Mouse (Mus musculus) heart, adult 9 months (tissue): ENCODE results near the gene Tmem192.
"Not testable (repeated sequence)": the region's sequence is repeated elsewhere in the genome, so short reads cannot be mapped to it uniquely, and the experiment has no call there.

Experiments
- DNase-seq, 2 experiments: peaks; one replicate each; pipeline ENCODE4 v3.0.0; 2022; ENCODE audit warnings: low spot score in 2 of 2

Gene Tmem192

DNA sequence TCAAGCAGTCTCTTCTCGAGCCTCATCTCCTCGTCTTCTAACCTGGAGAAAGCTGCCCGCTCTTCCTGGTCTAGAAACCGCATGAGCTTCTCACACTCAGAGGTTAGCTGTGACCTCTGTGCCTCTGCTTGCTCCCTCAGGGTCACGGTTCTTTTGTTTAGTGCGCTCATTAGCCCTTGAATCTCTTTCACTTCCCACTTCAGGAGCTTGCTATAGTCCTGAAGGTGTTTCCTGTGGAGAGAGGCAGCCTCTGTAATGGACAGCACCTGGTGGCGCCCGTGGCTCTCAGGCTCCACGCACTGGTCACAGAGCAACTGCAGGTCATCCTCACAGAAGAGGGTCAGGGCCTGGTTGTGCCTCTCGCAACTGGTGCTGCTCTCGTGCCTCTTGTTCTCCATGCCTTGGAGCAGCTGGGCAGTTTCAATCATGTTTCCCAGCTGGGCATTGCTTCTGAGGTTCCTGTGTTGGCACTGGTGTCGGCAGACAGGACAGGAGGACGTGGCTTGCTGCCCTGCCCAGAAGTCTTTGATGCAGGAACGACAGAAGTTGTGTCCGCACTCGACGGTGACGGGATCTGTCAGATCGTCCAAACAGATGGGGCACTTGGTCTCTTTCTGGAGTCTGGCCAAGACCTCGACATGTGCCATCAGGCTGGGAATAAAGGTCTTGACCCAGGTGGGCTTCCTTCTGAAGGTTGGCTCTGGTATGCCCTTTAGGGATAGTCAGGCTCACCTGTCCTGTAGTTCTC, 36.3 kb downstream of the Tmem192 start:
- DNase-seq: no peak

DNA sequence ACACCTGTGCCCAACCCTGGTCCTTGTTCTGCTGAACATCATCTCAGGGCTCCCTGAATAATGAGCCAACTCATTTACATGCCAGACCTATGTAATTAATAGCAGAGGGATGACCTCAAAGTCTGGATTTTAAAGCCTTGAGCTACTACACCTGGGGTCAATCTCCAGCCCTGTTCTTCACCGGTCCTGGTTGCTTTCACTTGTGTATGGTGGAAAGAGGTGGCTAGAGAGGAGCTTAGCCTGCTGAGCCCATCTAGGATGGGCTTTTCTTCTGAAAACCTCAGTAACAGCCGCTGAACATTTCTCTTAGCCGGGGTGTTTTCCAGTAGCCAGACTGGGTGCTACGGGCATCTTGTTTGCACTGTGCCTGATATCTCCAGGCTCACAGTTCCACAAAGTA, 40.7 kb downstream of the Tmem192 start, which contains the start of gene Trim75:
Gene Trim75 (minus strand): TSS at position 101 of the 400 bp plus-strand sequence.
- DNase-seq: no peak

DNA sequence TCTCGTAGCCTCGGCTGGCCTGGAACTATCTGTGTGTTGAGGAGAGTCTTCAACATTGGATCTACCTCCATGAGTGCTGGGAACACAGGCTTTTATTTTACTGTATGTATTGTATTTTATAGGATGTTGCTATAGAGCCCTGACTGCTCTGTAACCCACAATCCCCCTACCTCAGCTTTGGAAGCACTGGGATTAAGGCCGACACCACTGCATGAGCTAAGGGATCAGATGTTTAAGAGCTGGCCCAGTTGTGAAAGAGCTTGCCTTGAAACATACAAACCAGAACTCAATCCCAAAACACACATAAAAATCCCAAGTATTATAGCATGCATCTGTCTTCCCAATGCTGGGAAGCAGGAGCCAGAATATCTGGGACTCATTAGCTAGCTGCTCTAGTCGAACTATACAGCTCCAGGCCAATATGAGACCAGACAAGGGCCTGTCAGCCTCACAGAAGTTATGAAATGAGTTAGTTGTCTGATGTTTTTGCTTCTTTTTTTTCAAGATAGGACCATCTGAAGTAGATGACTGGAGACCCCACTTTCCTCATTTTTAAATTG, 51.9 kb downstream of the Tmem192 start:
- DNase-seq: no peak

DNA sequence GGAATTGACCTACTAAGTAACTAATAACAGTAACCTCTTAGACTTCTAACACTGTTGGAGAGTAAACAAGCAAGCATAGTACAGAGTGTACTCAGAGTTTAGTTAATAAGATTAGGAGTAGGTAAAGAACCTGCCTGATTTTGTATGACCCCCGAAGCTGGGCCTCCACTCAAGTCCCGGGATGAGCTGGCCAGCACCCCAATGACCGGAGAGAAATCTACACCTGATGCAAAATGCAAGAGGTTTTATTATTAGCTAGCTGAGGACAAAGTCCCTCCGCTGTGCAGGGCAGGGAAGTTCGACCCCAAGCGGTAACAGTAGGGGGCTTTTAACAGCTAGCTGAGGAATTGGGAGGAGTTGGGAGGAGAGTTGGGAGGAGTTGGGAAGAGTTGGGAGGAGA, 60.6 kb downstream of the Tmem192 start:
- DNase-seq: not testable (repeated sequence)

DNA sequence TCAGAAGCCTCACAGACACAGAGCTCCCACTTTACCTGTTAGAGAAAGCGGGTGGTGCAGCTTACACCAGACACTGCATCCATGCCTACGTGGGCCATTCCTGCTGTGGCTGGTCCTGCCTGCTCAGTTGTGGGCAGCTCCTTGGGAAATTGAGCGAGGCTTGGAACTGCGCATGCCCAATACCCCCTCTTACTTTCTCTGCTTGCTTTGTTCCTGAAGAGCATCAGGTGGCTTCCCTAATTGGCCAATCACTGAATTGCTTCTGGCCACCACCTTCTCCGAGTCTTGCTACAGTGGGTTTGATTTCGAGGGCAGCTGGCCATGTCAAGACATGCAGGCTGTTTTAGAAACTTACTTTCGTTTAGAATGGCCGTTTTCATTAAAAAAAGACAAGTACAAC, 71.4 kb downstream of the Tmem192 start, which contains the start of the genes Trim61 and Trim60:
Gene Trim61 (minus strand): TSS at position 101 of the 400 bp plus-strand sequence.
Gene Trim60 (minus strand): TSS at position 162 of the 400 bp plus-strand sequence.
- no peak for DNase-seq
